Mouse (Mus musculus) fibroblast of lung, adult 2 months (primary cell): ENCODE results near the gene Cdkn2d.
"Not testable (repeated sequence)": the region's sequence is repeated elsewhere in the genome, so short reads cannot be mapped to it uniquely, and the experiment has no call there.

Source experiments
- DNase-seq: peaks from one replicate; pipeline ENCODE4 v3.0.0-alpha.2; 2011; ENCODE audit warnings: low read depth

The Cdkn2d gene

GRCm38 (mm10) chr9:21275013-21275710 lies 16.0 kb downstream of the Cdkn2d start:
- DNase-seq = no peak

GRCm38 (mm10) chr9:21274336-21274735 lies 16.9 kb downstream of the Cdkn2d start:
- no peak for DNase-seq

GRCm38 (mm10) chr9:21273520-21274228 lies 17.5 kb downstream of the Cdkn2d start:
- no peak for DNase-seq

GRCm38 (mm10) chr9:21273094-21273493 lies 18.1 kb downstream of the Cdkn2d start:
- DNase-seq = no peak

GRCm38 (mm10) chr9:21272391-21272790 lies 18.8 kb downstream of the Cdkn2d start:
- no peak for DNase-seq

- DNase-seq = not testable (repeated sequence)
These were observed 21.6 kb downstream of the Cdkn2d start for GRCm38 (mm10) chr9:21269590-21269989.

GRCm38 (mm10) chr9:21268305-21268704 lies 22.9 kb downstream of the Cdkn2d start:
- no peak for DNase-seq

GRCm38 (mm10) chr9:21266889-21267288 lies 24.3 kb downstream of the Cdkn2d start:
- DNase-seq = no peak

- no peak for DNase-seq
These were observed 25.6 kb downstream of the Cdkn2d start for GRCm38 (mm10) chr9:21265611-21266010.

GRCm38 (mm10) chr9:21265000-21265561 lies 26.1 kb downstream of the Cdkn2d start, which contains the start of gene Atg4d:
Gene Atg4d (plus strand): TSS chr9:21265293.
- peak; percentile 96 for DNase-seq

GRCm38 (mm10) chr9:21264272-21264999 lies 26.8 kb downstream of the Cdkn2d start:
- DNase-seq = no peak

- DNase-seq = no peak
These were observed 29.4 kb downstream of the Cdkn2d start for GRCm38 (mm10) chr9:21261831-21262230.

- DNase-seq = no peak
These were observed 30.6 kb downstream of the Cdkn2d start for GRCm38 (mm10) chr9:21260491-21261040.

GRCm38 (mm10) chr9:21256349-21256748 lies 34.9 kb downstream of the Cdkn2d start:
- DNase-seq = not testable (repeated sequence)

- DNase-seq = no peak
These were observed 36.5 kb downstream of the Cdkn2d start for GRCm38 (mm10) chr9:21254690-21255089.

GRCm38 (mm10) chr9:21251116-21251735 lies 40.0 kb downstream of the Cdkn2d start:
- DNase-seq = no peak

GRCm38 (mm10) chr9:21250509-21250908 lies 40.7 kb downstream of the Cdkn2d start:
- no peak for DNase-seq

- DNase-seq = no peak
These were observed 41.3 kb downstream of the Cdkn2d start for GRCm38 (mm10) chr9:21249629-21250508.

GRCm38 (mm10) chr9:21248326-21248725 lies 42.9 kb downstream of the Cdkn2d start, which contains the start of gene S1pr5:
Gene S1pr5 (minus strand): TSS chr9:21248443.
- DNase-seq = no peak

- no peak for DNase-seq
These were observed 44.9 kb downstream of the Cdkn2d start for GRCm38 (mm10) chr9:21246342-21246741.

GRCm38 (mm10) chr9:21245113-21245487 lies 46.1 kb downstream of the Cdkn2d start:
- DNase-seq = no peak
